Mouse (Mus musculus) fat pad, adult 2 months (tissue): Measurements from ENCODE around the gene Zfp781.
"Not testable (repeated sequence)": the region's sequence is repeated elsewhere in the genome, so short reads cannot be mapped to it uniquely, and the experiment has no call there.

ENCODE experiments used
- DNase-seq: peaks from one replicate; pipeline ENCODE4 v3.0.0-alpha.2; 2011; ENCODE audit warnings: low read depth, low spot score; ENCODE audit errors: extremely low read depth

Gene Zfp781

DNA sequence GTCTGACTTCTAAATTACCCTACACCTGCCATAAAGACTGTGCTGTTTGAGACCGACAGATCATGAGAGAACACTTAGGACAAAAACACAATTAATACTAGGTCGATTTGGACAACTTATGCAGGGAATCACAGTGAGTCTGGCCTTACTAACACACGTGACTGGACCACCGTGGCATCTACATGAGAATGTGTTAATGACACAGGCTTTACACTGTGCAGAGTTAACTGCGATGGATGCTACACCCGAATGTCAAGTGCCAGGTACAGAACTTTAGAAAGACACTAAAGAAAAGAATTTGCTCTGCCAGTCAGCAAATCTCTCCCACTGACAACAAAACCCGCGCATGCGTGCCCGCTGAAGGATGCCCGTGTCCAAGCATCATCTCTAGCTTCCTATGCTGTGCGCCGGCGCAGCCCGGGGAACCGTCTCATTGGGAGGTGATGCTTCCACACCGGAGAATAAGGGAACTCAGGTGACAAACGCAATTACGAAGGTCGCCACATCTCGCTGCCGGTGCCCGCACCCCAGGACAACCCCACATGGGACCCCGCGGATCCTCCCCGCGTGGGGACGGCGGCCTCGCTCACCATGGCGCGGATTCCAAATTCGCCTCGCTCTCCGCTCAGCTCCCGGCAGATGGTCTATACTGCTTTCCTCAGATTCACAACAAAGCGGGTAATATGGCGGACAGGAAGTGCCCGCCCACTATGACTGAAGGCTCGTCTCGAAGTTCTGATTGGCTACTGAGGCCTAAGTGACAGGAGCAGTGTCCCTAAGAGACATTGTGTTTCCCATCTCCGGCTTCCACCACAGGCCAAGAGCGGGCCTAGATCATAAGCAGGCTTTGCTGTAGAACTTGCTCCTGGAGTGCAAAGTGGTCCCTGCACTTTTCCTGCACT, at the start of gene Zfp781:
TSS of gene Zfp781 (minus strand) at position 639 of the 902 bp plus-strand sequence.
- not testable (repeated sequence) for DNase-seq

DNA sequence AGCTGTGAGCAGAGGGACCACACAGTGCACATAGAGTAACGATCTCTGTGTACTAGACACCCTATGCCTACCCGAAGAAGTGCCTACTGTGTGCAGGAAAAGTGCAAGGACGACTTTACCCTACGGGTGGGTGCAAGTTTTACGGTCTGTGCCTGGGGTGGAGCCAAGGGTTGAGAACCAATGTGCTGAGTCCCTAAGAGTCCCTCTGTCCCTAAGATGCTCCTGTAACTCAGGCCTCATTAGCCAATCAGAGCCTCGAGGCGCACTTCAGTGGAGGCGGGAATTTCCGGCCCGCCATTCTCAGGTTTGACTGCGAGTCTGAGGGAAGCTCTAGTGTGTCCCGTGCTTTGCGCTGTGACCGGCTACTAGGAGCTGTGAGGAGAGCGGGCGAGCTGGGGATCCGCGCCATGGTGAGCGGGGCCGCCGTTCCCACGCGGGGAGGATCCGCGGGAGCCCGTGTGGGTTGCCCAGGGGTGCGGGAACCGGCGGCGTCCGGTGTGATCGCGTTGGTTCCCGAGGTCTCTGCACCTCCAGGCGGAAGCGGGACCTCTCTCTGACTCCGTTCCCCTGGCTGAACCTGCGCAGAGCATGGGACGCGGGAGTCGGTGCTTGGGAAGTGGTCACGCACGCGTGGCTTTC, 48.2 kb upstream of the Zfp781 start:
- not testable (repeated sequence) for DNase-seq

DNA sequence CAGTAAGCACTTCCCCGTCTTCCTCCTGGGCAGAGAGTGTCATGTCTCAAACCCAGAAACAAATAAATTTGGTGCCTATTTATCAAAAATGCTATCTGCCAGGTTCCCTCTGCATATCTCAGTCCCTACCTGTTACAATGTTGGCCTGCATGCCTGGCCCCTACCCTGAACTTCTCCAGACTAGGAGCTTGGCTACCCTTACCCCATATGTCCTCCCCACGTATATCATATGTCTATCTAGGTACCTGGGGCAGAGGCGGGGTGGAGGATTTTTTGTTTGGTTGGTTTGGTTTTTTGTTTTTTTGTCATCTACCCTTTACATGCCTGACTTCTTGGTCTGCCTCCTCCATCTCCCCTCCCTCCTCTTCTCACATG, 451 bp upstream of the Zfp781 start:
- DNase-seq = not testable (repeated sequence)

DNA sequence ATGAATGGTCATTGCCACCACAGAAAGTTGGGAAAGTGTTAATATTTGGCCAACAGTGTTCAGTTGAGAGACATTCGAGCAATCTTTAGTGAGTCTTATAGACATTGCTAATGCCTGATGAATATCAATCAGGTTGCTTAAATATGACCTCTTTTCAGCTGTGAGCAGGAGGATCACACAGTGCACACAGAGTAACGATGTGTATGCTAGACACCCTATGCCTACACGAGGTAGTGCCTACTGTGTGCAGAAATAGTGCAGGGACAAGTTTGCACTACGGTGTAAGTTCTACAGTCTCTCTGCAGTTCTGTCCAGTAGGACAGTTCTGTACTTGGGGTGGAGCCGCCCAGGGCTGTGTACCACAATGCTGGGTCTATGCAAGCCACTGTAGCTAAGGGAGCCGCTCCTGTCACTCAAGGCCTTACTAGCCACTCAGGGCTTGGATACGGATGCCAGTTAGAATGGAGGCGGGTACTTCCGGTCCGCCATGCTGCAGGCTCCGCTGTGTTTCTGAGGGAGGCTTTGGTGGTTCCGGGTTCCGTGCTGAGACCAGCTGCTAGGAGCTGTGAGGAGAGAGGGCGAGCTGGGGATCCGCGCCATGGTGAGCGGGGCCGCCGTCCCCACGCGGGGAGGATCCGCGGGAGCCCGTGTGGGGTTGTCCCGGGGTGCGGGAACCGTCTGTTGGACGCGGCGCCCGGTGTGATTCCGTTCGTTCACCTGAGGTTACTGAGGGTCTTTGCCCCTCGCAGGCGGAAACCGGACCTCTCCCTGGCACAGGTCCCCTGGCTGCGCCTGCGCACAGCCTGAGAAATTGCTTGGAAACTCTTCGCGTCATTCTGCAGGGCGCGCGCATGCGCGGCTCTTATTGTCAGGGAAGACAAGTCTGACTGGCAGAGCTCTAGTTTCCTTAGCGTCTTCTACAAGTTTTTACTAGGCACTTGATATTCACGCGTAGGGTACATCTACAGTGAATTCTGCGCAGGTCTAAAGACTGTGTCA, 66.6 kb downstream of the Zfp781 start, which contains the start of gene Gm32687:
TSS of gene Gm32687 (plus strand) at position 526 of the 999 bp plus-strand sequence.
- DNase-seq = not testable (repeated sequence)
